Mouse (Mus musculus): ENCODE results near the gene Hoxa10. TPM values are rescaled to one million over a fixed set of nuclear protein-coding genes. Genes with fewer than 3 reads are reported as not detected.

The Hoxa10 gene
- polyA plus RNA-seq, 1 experiment from 2014 or later, result not detected

DNA sequence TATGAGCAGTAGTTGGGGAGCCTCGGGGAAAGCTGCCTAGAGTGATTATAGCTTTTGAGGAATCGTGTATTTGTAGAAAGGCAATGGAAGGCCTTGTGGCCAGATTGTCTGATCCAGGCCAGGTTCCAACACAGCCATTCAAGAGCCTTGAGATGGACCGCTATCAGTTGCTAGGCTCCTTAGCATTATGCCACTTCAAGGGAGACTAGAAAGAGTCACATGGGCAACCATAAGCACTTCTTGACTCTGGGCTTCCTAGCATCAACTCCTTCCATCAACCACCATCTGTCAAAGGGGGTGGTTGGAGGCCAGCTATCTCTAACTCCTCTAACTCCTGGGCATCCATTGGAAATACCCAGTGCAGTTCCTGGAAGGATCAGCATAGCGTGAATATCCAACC is 9.2 kb upstream of the Hoxa10 start:
- Histone ChIP-seq H3K36me3 (ENCODE audit: control insufficient read depth, insufficient read depth, low read length) (no peaks in the 10 kb centered on the region), H3K4me2 (replicated peaks; ENCODE audit: low read depth, low read length) (no peak overlapping the region), H3K4me1 (ENCODE audit: control insufficient read depth, insufficient read depth, low read length) (no peaks in the 10 kb centered on the region), H3K27ac (ENCODE audit: low read length) (no peak overlapping the region), H3K27me3 (ENCODE audit: control insufficient read depth, insufficient read depth, low read length) (peaks cover 69% of the 10 kb centered on the region), H3K9ac (replicated peaks; ENCODE audit: low read depth, low read length) (no peak overlapping the region), H3K9me3 (ENCODE audit: control insufficient read depth, low read depth, low read length) (no peaks in the 10 kb centered on the region), H3K4me3 (ENCODE audit: low read depth, low read length) (no peak overlapping the region)
- ATAC-seq (ENCODE audit: insufficient number of reproducible peaks, insufficient read depth, low FRiP score, low read depth), result no peak
- WGBS, result 3% methylated on average over 4 of the region's 4 CpGs

DNA sequence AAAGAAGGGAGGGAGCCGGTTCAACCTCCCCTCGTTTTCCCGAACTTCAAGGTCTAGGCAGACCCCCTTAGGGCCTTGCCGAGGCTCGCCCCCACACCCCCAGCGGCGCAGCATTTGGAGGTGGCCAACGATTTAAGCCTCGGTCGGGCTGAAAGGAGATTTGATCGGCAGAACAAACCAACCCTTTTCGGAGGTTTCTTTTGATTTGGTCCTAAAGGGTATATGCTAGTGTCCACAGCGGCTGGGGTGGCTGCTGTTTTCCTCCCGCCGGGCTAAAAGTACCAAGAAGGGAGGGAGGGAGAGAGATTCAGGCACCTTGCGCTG is 8.7 kb upstream of the Hoxa10 start:
- no peak overlapping the region for H3K9ac ChIP-seq (replicated peaks; ENCODE audit: low read depth, low read length)
- peaks cover 69% of the 10 kb centered on the region for H3K27me3 ChIP-seq (ENCODE audit: control insufficient read depth, insufficient read depth, low read length)
- 0% methylated on average over 16 of the region's 16 CpGs for WGBS
- H3K36me3 ChIP-seq (ENCODE audit: control insufficient read depth, insufficient read depth, low read length), result no peaks in the 10 kb centered on the region
- no peak overlapping the region for H3K4me2 ChIP-seq (replicated peaks; ENCODE audit: low read depth, low read length)
- ATAC-seq (ENCODE audit: insufficient number of reproducible peaks, insufficient read depth, low FRiP score, low read depth), result no peak
- no peaks in the 10 kb centered on the region for H3K9me3 ChIP-seq (ENCODE audit: control insufficient read depth, low read depth, low read length)
- no peaks in the 10 kb centered on the region for H3K4me1 ChIP-seq (ENCODE audit: control insufficient read depth, insufficient read depth, low read length)
- H3K27ac ChIP-seq (ENCODE audit: low read length), result no peak overlapping the region
- H3K4me3 ChIP-seq (ENCODE audit: low read depth, low read length), result no peak overlapping the region

DNA sequence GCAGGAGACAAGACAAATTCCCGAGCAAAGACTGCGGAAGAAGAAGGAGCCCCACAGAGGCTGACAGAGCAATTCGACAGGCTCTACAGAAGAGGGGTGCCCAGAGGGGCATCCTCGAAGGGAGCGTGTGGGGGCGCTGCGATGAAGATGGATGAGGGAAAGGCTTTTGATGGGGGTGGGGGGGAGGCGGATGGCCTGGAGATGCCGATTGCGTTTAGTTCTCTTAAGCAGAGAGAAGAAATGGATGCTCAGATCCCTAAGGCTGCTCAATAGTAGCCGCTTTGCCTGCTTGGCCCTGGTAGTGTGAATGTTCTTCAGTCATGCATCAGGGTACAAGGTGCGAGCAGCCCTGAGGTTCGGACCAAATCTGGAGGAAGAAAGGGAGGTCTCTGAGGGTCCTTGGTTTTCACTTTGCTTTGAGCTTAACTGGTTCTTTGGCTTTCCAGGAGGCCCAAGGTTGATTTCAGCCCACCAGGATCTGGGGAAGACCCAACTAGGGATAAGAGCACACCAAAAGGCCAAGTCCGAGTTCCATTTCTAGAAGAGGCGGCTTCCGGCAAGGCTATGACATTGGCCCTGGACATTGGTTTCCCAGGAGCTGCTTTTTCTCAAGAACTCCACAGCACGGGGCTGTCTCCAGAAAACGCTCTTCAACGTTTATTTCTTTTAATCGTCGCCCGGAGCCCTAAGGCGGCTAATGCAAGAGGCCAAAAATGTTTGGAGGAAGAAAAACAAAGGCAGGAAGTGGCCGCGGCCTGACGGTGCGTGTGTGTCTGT is 8.2 kb upstream of the Hoxa10 start:
- Histone ChIP-seq H3K36me3 (ENCODE audit: control insufficient read depth, insufficient read depth, low read length) (no peaks in the 10 kb centered on the region), H3K27me3 (ENCODE audit: control insufficient read depth, insufficient read depth, low read length) (peaks cover 68% of the 10 kb centered on the region), H3K9me3 (ENCODE audit: control insufficient read depth, low read depth, low read length) (no peaks in the 10 kb centered on the region), H3K9ac (replicated peaks; ENCODE audit: low read depth, low read length) (no peak overlapping the region), H3K4me1 (ENCODE audit: control insufficient read depth, insufficient read depth, low read length) (no peaks in the 10 kb centered on the region), H3K27ac (ENCODE audit: low read length) (no peak overlapping the region), H3K4me2 (replicated peaks; ENCODE audit: low read depth, low read length) (no peak overlapping the region), H3K4me3 (ENCODE audit: low read depth, low read length) (no peak overlapping the region)
- no peak for ATAC-seq (ENCODE audit: insufficient number of reproducible peaks, insufficient read depth, low FRiP score, low read depth)
- 1% methylated on average over 27 of the region's 27 CpGs for WGBS

DNA sequence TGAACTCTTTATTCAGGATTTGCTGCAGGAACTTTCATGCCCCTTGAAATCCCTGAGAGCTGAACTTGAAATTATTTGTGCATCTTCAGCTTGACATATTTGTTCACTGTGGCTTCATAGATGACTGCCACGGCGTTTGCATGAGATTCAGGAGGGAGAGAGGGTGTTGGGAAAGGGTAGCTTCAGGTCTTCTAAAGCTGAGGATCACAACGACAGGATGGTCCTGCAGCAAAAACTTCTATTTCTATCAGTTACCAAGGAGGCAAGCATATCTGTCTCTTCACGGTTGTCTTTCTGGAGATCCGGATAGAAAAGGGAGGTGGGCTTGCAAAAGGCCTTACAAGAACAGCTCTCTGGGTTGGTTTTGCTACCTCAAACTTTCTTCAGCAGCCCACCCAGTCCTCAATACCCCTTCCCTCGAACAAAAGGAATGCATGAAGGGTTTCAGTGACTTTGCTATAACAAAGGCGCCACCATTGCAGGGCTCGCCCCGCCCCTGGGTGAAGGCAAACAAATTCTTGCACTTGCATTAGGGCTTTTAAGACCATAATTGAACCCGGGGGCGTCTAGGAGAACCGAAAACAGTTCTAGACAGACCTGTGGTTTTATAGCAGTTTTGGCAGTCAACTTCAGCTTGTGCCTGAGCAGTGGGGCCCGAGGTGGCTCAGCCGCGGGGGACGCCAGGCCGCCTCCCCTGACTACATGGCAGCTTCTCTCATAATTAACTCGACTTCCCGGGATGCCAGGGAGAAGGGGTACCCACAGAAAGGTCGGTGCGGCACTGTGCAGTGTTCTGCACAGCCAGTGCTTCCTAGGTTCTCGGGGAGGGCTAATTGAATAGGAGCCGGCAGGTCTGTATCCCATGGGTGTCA is 7.3 kb upstream of the Hoxa10 start:
- 3% methylated on average over 23 of the region's 23 CpGs for WGBS
- Histone ChIP-seq H3K4me2 (replicated peaks; ENCODE audit: low read depth, low read length) (no peak overlapping the region), H3K9me3 (ENCODE audit: control insufficient read depth, low read depth, low read length) (no peaks in the 10 kb centered on the region), H3K27me3 (ENCODE audit: control insufficient read depth, insufficient read depth, low read length) (peaks cover 72% of the 10 kb centered on the region), H3K4me3 (ENCODE audit: low read depth, low read length) (no peak overlapping the region), H3K9ac (replicated peaks; ENCODE audit: low read depth, low read length) (no peak overlapping the region), H3K27ac (ENCODE audit: low read length) (no peak overlapping the region), H3K36me3 (ENCODE audit: control insufficient read depth, insufficient read depth, low read length) (no peaks in the 10 kb centered on the region), H3K4me1 (ENCODE audit: control insufficient read depth, insufficient read depth, low read length) (no peaks in the 10 kb centered on the region)
- no peak for ATAC-seq (ENCODE audit: insufficient number of reproducible peaks, insufficient read depth, low FRiP score, low read depth)

DNA sequence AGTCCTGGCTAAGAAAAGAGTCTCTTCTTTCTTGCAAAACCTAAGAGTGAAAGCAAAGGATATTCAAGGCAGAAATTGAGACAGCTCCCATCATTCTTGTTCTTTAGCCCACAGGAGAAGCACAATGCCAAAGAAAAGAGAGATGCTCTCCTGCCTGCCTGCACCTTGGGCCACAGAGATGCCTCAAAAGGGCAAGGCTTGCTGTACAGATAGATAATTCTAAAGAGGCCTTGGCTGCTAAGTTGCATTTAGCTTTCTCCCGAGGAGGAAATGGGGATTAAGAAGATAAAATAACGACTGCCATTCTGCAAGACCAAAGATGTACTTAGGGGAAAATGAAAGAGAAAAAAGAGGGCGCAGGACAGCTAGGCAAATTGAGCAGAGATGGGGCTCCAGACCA is 6.3 kb upstream of the Hoxa10 start:
- Histone ChIP-seq H3K36me3 (ENCODE audit: control insufficient read depth, insufficient read depth, low read length) (no peaks in the 10 kb centered on the region), H3K9me3 (ENCODE audit: control insufficient read depth, low read depth, low read length) (no peaks in the 10 kb centered on the region), H3K4me1 (ENCODE audit: control insufficient read depth, insufficient read depth, low read length) (no peaks in the 10 kb centered on the region), H3K27me3 (ENCODE audit: control insufficient read depth, insufficient read depth, low read length) (peaks cover 80% of the 10 kb centered on the region), H3K27ac (ENCODE audit: low read length) (no peak overlapping the region), H3K4me3 (ENCODE audit: low read depth, low read length) (no peak overlapping the region), H3K4me2 (replicated peaks; ENCODE audit: low read depth, low read length) (no peak overlapping the region), H3K9ac (replicated peaks; ENCODE audit: low read depth, low read length) (no peak overlapping the region)
- no peak for ATAC-seq (ENCODE audit: insufficient number of reproducible peaks, insufficient read depth, low FRiP score, low read depth)
- WGBS, result 4% methylated on average over 3 of the region's 3 CpGs

DNA sequence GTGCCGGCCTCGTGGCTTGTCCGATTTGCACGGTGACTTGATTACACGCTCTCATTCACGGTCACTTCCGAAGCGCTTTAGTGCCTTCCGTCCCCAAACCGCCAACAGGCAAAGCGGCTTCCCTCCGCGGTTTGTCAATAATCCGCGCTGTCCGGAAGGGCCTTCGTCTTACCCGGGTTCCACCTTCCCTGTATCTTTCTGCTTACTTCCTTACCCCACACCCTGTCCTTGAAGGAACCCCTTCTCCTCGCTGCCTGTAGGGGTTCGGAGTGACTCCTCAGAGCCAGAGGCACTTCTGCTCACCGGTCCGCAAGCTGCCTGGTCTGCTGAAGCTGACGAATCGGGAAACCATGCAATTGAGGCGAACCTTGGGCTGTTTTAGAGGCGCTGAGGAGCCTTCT is 5.7 kb upstream of the Hoxa10 start:
- Histone ChIP-seq H3K4me1 (ENCODE audit: control insufficient read depth, insufficient read depth, low read length) (no peaks in the 10 kb centered on the region), H3K4me2 (replicated peaks; ENCODE audit: low read depth, low read length) (no peak overlapping the region), H3K4me3 (ENCODE audit: low read depth, low read length) (no peak overlapping the region), H3K36me3 (ENCODE audit: control insufficient read depth, insufficient read depth, low read length) (no peaks in the 10 kb centered on the region), H3K9ac (replicated peaks; ENCODE audit: low read depth, low read length) (no peak overlapping the region), H3K27ac (ENCODE audit: low read length) (no peak overlapping the region), H3K9me3 (ENCODE audit: control insufficient read depth, low read depth, low read length) (no peaks in the 10 kb centered on the region), H3K27me3 (ENCODE audit: control insufficient read depth, insufficient read depth, low read length) (peaks cover 80% of the 10 kb centered on the region)
- no peak for ATAC-seq (ENCODE audit: insufficient number of reproducible peaks, insufficient read depth, low FRiP score, low read depth)
- WGBS, result under 1% methylated on average over 26 of the region's 26 CpGs

DNA sequence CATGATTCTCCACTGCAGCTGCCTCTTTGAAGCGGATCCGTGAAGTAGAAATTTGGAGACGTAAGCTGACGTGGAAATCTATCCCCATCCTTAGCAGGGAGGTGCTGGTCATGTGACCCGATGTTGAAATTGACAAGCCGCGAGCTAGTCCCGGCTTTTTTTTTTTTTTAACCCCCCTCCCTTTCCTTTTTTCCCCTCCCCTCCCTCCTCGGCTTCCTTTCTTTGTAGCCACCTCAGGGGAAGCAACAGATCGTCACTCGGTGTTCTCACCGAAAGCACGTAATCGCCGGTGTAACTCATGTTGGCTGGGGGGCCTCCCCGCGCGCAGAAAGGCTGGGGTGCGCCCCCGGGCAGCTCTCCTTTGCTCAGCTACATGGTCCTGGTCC is 5.1 kb upstream of the Hoxa10 start, which contains the start of gene Hoxa11:
Hoxa11 (minus strand) TSS at position 54 of the 386 bp plus-strand sequence.
- H3K9me3 ChIP-seq (ENCODE audit: control insufficient read depth, low read depth, low read length), result no peaks in the 10 kb centered on the region
- H3K36me3 ChIP-seq (ENCODE audit: control insufficient read depth, insufficient read depth, low read length), result no peaks in the 10 kb centered on the region
- no peak within 1 kb of the TSS for H3K27ac ChIP-seq (ENCODE audit: low read length)
- no peak within 1 kb of the TSS for H3K4me2 ChIP-seq (replicated peaks; ENCODE audit: low read depth, low read length)
- ATAC-seq (ENCODE audit: insufficient number of reproducible peaks, insufficient read depth, low FRiP score, low read depth), result no peak
- peaks cover 83% of the 10 kb centered on the region for H3K27me3 ChIP-seq (ENCODE audit: control insufficient read depth, insufficient read depth, low read length)
- under 1% methylated on average over 20 of the region's 20 CpGs for WGBS
- no peak within 1 kb of the TSS for H3K9ac ChIP-seq (replicated peaks; ENCODE audit: low read depth, low read length)
- H3K4me3 ChIP-seq (ENCODE audit: low read depth, low read length), result 0 out of 2 replicates have a peak within 1 kb of the TSS, but pooled peaks have one; percentile 8
- no peaks in the 10 kb centered on the region for H3K4me1 ChIP-seq (ENCODE audit: control insufficient read depth, insufficient read depth, low read length)

DNA sequence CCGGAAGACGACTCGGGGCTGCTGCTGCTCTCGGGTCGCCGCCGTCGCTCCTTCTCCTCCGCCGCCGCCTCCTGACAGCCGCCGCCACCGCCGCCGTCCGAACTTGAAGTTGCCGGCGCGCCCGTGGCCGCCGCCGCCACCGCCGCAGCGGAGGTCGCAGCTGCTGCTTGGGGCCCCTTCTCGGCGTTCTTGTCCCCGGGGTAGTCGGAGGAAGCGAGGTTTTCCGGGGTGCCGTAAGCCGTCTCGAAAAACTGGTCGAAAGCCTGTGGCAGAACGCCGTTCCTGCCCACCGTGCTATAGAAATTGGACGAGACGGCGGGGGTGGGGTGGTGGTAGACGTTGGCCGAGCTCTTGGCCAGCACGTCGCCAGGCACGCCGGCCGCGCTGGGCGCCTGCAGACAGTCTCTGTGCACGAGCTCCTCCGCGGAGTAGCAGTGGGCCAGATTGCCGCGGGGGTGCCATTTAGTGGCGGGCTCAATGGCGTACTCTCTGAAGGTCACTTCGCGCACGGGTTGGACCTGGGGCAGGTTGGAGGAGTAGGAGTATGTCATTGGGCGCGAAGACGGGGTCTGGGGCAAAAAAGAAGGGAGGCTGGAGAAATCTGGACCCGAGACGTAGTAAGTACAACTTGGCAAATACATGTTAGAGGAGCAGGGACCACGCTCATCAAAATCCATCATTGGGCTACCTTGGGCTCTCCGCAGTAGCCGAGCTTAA is 4.5 kb upstream of the Hoxa10 start:
- H3K27me3 ChIP-seq (ENCODE audit: control insufficient read depth, insufficient read depth, low read length), result peaks cover 86% of the 10 kb centered on the region
- H3K9ac ChIP-seq (replicated peaks; ENCODE audit: low read depth, low read length), result no peak overlapping the region
- no peak for ATAC-seq (ENCODE audit: insufficient number of reproducible peaks, insufficient read depth, low FRiP score, low read depth)
- no peaks in the 10 kb centered on the region for H3K36me3 ChIP-seq (ENCODE audit: control insufficient read depth, insufficient read depth, low read length)
- no peaks in the 10 kb centered on the region for H3K9me3 ChIP-seq (ENCODE audit: control insufficient read depth, low read depth, low read length)
- H3K4me1 ChIP-seq (ENCODE audit: control insufficient read depth, insufficient read depth, low read length), result no peaks in the 10 kb centered on the region; the same call in 1 of the 2 replicates
- under 1% methylated on average over 71 of the region's 71 CpGs for WGBS
- H3K4me3 ChIP-seq (ENCODE audit: low read depth, low read length), result 0 out of 2 replicates have a peak overlapping the region, but pooled peaks have one; percentile 8
- H3K4me2 ChIP-seq (replicated peaks; ENCODE audit: low read depth, low read length), result no peak overlapping the region
- H3K27ac ChIP-seq (ENCODE audit: low read length), result no peak overlapping the region

Data from stomach, embryonic 14.5 days (tissue).